Mouse (Mus musculus): Measurements from ENCODE around the gene Msh6.
"Not testable (repeated sequence)": the region's sequence is repeated elsewhere in the genome, so short reads cannot be mapped to it uniquely, and the experiment has no call there.

- TF ChIP-seq MAFK (IDR thresholded peaks at IDR 0.05; ENCODE audit: insufficient read depth, low read depth, low read length); ZNF384 (IDR thresholded peaks at IDR 0.05; ENCODE audit: low read depth, low read length); ZC3H11A (IDR thresholded peaks at IDR 0.05; ENCODE audit: borderline replicate concordance, low read depth, low read length); HCFC1 (IDR thresholded peaks at IDR 0.05; ENCODE audit: borderline replicate concordance, insufficient read depth, low read length); CHD2 (IDR thresholded peaks at IDR 0.05; ENCODE audit: low read depth, low read length): not testable (repeated sequence)
Measured at GRCm38 (mm10) chr17:87968483-87968926, 6.4 kb upstream of the Msh6 start.
